Mouse (Mus musculus): ENCODE measurements around the gene Psmc1.

The Psmc1 gene

DNA sequence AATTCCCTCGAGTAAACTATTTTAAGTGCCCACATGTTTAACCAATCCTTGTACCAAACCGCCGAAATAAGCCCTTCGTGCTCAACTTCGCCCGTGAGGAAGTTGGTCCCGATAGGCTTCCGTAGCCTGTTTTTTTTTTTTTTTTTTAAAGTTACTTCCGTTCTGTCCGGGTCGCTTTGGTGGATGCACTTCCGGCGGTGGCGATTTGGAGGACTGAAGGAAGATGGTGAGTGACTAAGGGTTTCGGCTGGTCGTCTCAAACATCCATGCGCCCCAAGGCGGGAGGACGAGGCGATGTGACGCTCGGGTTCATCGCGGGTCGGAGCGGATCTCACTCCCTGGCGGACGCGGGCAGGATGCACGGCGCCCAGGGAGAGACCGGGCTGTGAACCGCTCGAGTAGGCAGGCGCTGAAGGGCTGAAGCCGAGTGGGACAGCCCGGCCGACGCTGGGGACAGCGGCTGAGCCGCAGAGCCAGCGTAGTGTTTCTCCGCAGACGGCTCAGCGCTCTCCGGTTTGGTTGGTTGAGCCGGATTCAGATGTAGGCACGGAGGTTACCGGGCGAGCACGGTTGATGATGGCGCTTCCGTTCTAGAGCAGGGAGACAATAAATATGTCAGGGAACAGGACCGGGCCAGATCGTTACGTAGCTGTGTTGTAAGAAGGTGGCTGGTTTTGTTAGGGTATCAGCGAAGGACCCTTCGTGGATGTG is at the start of gene Psmc1:
Gene Psmc1, plus strand, starts transcription at position 169 of the 711 bp plus-strand sequence.
- peak; percentile 97 for DNase-seq (ENCODE audit: low read depth)

DNA sequence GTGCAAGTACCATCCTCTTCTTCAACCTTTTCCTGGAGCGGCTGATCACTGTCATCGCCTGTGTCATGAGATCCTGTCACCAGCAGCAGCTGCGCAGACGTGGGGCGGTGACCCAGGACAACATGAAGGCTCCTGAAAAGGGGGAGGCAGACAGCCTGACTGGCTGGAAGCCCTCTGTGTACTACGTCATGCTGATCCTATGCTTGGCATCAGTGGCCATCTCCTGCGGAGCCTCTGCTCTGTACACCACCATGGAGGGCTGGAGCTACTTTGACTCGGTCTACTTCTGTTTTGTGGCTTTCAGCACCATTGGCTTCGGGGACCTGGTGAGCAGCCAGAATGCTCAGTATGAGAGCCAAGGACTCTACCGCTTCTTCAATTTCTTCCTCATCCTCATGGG is 48.9 kb upstream of the Psmc1 start:
- no peak for DNase-seq (ENCODE audit: low read depth)

DNA sequence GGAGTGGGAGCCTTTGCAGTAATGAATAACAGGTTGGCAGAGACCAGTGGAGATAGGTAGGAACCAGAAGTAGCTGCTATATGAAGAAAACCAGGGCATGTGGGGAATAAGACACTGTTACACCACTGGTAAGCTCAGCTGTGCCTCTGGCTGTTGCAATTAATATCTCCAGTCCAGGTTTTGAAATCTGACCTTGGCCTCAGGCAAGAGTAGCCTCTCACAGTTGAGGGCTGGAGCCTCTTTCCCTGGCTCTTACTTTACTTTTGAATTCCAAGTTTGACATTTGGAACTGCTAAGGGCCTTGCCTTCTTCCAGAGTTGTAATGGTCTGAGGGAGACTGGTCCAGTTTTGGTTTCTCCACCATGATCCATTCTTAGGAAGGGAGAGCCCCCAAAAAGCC is 48.1 kb upstream of the Psmc1 start:
- DNase-seq (ENCODE audit: low read depth), result no peak

DNA sequence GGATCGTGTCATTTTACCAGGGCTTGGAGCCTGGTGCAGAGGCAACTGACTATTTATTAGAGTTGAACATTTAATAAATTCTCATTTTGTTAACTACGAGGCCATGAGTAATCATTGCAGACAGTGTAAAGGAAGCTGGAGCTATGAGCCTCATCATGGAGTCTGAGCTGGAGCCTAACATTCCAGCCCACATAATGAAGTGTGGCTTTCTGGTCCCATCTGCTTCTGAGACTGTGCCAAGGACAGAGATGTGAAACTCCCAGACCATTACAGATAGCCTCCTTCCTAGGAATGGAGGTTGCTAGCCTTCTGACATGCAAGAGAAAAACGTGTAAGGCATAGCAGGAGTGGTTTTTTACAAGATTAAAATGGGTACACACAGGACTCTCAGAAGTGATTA is 47.4 kb upstream of the Psmc1 start:
- DNase-seq (ENCODE audit: low read depth), result no peak

DNA sequence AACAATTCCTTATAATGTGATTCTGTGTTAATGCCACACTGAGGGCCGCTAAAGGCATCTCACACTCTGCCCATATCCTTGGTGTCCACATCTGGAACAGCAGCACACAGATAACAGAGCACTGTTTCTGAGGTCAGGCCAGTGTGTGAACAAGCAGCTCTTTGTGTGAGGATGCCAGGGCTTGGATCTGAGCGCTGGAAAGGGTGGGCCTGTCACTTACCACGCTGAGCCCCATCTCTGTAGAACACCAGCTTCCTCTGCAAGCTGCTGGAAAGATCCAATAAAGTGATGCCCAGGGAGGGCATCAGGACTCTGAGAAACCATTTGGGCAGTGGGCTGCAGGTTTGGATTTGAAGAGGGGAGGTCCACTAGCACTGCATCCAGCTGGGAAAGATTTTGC is 44.8 kb upstream of the Psmc1 start:
- DNase-seq (ENCODE audit: low read depth), result no peak

DNA sequence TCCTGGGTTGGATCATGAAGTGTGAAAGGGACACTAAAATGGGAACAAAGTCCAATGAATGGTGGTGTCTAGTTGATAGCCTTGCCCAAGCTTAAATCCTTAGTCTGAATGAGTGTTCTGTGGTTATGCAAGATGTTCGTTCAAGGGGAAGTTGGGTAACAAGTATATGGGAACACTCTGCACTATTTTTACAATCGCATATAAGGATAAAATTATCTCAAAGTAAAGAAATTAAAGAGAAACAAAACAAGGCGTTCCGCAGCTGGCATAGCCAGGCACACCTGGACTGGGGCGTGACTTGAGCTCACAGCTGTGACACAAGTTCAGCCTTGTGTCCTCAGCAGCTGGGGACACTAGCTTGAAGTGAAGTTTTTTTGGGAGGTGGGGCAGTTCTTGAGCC is 42.5 kb upstream of the Psmc1 start:
- peak; percentile 62 for DNase-seq (ENCODE audit: low read depth)

DNA sequence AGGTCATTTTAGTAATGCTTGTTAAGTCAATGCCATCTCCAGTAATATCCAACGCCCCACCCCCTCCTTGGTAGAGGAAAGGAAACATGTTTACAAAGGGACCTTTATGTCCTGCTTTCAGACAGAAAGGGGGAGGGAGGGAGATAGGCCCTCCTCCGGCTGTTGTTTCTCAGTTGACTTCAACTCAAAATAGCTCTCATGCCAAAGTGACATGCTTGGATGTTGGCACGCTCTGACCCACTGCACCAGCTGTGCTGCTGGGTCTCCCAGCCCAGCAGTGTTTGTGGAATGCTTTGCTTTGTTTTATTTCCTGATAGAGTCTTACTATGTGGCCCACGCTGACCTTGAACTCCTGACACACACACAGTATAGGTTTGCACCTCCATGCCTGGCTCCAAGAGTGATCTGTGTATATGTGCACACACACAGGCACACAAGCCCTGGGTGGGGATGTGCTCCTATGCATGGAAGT is 36.7 kb upstream of the Psmc1 start:
- DNase-seq (ENCODE audit: low read depth), result no peak

DNA sequence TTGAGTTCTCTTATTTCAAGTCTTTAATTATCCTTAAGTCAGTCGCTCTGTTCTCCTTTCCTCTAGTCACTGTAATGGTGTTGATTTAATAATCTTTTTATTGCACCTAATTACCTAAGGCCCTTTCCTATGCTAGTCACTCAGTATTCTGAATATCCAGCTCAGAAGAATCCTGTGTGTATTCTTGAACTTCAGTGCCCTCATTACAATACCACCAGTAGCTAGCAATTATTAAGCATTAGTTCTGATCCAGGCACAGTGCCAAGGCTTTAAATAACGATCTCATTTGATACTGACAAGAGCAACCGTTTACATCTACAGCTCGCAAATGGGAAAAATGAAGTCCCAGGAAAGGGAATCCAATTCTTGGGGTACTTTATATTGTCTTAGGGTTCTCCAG is 34.2 kb upstream of the Psmc1 start:
- DNase-seq (ENCODE audit: low read depth), result no peak

DNA sequence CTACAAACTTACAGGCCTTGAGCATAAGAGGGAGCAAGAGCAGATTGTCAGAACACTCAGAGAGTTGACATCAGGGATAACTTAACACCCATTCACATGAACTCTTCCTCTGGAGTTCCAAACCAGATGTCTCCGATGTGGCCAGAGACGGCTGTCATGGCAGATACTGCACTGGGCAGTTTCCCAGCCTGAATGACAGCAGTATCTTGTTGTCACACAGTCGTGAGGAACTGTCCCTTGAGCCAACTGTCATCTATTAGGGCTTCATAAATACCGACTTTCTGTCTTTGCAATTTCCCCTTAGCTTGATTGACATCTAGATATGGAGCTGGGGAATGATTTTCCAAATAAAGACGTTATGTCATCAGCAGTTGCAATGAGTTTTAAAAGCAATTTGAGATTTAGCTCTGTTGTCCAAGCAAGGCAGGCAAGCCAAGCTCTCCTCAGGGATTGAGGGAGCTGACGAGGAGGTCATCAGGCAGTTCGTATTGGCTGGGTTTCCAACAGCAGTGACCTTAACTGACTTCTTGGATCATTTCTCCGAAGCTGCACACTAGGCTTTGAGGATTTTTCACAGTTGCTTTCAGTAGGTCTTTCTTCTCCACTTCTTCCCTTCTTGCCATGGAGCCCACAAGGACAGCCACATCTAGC is 30.2 kb upstream of the Psmc1 start:
- DNase-seq (ENCODE audit: low read depth), result no peak

DNA sequence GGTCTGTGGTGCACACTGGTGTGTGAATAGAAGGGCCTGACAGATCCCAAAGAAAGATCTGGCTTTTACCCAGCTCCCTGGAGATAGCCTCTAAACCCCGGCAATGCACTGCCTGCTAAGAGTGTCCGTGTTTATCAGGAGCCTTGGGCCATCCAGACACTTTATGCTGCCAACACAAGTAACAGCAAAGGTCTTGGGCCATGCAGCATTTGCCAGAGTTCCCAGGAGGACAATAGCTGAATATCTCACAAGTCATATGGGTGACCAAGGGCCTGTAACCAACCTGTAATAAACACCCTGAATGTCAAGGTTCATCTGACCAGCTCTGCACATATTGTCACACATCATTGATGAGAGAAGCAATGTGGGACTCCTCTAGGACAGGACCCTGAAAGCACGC is 21.9 kb upstream of the Psmc1 start:
- no peak for DNase-seq (ENCODE audit: low read depth)

DNA sequence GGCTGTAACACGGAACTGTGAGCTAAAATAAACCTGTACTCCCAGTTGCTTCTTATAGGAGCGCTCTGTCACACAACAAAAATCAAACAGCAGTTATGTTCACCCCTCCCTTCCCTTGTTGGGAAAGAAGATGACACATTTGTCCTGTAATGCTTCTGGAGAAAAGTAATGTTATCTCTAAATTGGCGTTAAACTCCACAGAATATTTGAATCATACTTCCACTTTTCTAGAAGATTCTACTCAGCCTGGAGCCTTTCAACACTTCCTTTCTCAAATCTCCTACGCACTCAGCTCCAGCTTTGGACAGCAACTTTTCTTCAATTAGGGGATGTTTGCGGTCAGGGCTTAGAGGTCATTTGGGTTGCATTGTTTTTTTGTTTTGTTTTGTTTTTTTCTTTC is 20.7 kb upstream of the Psmc1 start:
- DNase-seq (ENCODE audit: low read depth), result peak; percentile 68

DNA sequence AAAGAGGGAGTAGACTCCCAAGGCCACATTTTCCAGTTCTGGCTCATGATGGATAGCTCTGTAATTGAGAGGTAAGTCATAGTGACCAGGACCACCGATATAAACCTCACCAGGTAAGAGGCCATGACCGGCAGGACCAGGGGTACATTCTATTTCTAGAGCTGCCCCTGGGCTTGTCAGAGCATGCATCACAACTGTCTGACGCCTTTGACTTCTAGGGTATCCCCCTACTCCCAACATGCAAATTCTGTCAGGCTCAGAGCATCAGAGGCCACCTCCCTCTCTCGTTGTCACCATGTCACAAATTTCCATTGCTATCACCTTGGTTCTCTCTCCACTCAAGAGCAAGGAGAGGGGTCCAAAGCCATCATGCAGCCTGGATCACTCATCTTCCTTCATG is 19.2 kb upstream of the Psmc1 start:
- no peak for DNase-seq (ENCODE audit: low read depth)

DNA sequence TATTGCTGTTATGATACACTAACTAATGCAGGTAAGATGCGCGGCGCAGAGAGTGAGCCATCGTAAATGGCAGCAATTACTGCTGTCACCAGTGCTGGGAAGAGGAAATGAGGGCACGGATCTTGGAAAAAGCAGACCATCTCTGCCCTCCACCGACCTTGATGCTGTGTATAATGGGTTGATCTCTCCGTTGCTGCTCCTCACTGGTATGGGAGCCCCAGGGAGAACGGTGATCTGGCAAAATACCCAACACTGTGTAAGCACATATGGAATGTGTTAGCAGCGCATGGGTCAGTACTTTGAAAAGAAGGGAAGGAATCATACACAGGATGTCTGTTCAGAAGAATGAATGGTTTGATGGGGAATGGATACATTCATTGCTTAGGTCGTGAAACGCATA is 16.9 kb upstream of the Psmc1 start:
- no peak for DNase-seq (ENCODE audit: low read depth)

DNA sequence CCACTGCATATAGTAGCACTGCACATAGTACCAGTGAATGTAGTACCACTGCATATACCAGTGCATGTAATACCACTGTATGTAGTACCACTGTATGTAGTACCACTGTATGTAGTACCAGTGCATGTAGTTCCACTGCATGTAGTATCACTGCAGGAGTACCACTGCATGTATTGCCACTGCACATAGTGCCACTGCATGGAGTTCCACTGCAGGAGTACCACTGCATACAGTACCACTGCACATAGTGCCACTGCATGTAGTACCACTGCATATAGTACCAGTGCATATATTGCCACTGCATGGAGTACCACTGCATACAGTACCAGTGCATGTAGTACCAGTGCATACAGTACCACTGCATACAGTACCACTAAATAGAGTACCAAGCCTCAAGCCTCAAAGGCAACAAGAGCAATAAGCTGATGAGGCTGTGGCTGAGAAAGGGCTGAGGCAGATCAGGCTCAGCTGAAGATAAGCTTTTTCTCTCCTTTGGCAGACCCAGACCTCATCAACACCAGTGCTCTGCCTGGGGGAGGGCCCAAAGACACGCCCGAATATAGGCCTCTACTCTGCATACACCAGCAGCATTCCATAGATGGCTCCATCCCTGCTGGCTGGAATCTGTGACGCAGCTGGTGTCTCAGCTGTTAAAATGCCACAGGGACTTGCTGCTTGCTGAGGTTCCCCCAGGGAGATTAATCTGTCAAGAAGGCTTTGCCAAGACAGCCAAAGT is 9.8 kb upstream of the Psmc1 start:
- no peak for DNase-seq (ENCODE audit: low read depth)

DNA sequence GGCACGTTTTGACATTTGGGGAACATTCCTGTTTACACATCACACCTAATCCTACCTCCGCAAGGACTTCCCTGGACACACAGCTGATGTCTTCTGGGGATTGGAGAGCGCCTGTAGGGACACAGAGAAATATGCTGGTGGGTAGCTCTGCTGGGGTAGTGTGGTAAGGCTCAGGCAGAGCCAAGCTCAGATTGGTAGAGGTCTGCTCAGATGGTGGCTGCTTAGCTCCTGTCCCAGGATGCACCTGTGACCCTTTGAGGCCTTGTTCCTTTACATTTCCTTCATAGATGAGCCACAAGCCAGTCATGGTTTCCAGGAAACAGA is 9.3 kb upstream of the Psmc1 start:
- DNase-seq (ENCODE audit: low read depth), result no peak

DNA sequence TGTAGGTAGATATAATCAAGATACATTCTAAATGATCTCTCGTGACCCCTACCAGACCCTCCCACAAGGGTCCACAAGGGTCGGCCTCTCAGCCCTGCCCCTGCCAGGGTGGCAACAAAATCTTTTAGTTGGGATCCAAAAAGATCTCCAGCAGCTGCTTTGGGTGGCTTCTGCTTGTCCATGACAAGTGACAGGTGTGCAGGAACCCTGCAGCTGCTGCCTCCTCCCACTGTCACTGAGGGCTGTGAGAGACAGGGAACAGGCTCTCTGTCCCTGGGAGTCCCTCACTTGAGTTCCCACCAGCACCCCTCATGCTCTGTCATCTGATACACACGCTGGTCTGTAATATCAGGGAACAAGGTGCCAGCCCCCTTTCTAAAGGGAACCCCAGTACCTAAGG is 8.3 kb upstream of the Psmc1 start:
- no peak for DNase-seq (ENCODE audit: low read depth)

DNA sequence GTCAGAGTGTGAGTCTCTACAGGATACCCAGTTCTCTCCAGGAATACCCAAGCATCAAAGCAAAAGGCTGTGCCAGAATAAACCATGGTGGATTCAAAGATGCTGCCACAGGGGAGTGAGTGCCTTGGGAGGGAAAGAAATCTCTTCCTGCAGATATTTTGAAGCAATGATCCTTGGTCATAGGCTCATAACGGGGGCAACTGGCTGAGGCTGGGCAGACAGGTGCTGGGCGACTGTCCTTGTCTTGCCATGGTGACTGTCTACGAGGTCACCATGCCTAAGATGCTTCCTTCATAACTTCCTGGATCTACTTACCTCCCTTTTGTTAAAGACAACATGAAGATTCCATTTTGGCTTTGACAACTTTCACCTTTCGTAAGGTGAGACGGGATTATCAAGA is 5.4 kb upstream of the Psmc1 start:
- DNase-seq (ENCODE audit: low read depth), result no peak

DNA sequence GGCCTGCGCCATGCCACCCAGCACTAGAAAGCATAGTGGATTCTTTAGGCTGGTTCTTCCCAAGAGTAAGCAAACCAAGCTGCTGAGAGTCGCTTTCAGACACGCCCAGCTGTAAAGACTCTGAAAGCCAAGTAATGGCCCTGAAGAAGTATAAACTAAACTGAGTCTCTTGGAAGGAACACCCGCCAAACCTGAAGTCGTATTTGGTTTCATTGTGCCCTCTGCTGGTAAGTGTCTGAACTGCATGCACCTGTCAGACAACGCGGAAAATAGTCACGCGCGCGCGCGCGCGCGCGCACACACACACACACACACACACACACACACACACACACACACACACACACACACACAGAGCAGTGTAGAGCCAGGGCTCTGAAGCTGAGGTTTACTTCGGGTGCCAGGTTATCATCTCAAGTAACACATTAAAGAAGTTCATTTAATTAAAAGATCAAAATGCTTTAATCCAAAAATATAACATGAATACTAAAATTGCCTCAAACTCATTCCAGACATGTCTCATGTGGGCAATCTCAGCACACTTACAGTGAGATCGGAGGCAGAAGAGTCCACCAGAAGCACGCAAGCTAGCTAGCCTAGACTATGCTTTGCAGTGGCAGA is 3.6 kb upstream of the Psmc1 start:
- DNase-seq (ENCODE audit: low read depth), result peak; percentile 75

DNA sequence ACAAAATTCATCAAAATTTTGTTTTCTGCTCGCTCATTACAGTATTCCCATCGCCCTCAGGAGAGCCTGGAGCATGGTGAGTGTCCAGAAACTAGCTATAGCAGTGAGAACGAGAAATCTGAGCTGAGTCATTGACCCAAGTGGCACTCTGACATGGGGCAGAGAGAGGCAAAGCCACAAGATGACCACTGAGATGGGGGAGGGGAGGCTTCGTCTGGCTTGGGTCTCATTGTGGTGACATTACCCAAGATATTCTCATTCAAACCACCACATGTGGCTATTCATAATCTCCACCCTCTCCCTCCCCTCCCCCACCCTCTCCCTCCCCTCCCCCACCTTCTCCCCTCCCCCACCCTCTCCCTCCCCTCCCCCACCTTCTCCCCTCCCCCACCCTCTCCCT is 2.5 kb upstream of the Psmc1 start:
- DNase-seq (ENCODE audit: low read depth), result peak; percentile 95

DNA sequence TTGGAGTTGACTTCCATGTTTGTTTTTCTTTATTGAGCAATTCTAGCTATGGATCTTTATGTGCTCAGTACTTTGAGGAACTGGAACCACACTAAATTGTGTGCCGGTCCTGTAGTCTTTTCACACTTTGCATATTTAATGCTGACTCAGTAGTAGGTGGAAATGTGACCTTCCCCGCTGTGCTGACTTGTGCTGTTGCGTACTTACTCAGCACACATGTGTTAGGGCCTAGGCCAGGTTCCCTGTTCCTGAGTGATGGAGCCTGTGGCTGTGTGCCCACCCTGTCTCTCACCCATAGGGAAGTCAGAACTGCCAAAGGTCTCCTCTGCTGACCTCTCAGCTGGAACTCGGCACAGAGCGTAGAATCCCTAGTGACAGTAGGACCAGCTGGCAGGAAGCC is 6.0 kb downstream of the Psmc1 start:
- no peak for DNase-seq (ENCODE audit: low read depth)

DNA sequence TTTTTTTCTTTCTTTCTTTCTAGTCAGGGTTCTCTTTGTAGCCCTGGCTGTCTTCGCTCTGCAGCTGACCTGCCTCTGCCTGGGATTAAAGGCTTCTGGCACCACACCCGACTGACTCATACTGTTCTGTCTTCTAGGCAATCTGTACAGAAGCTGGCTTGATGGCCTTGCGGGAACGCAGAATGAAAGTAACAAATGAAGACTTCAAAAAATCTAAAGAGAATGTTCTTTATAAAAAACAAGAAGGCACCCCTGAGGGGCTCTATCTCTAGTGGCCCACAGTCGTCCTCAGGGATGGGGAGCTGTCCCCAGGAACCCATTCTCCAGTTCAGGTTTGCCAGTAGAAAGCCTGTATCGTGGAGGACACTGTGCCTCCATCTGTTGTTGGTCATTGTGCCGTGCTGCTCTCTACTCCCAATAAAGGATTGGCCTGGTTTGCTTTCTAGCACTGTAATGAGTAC is 13.0 kb downstream of the Psmc1 start:
- no peak for DNase-seq (ENCODE audit: low read depth)

DNA sequence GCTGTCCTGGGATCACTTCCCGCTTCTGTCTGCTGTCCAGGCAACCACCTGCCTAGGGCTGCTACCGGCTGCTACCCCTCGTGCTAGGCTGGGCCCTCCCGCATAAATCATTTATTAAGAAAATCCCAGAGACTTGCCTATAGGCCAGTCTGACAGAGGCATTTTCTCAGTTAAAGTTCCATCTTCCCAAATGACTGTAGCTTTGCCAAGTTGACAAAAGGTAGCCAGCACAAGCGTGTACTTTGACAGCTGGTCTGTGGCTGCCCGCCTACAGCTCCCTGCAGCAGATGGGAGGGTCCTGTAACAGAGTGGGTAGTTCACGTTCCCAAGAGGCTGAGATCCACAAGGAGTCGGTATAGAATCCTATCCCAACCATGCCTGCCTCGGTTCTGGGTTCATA is 13.5 kb downstream of the Psmc1 start:
- DNase-seq (ENCODE audit: low read depth), result no peak

Measured in 416B (cell line).